ENCODE assay signal across 13 mouse cellular contexts in the genomic region with DNA sequence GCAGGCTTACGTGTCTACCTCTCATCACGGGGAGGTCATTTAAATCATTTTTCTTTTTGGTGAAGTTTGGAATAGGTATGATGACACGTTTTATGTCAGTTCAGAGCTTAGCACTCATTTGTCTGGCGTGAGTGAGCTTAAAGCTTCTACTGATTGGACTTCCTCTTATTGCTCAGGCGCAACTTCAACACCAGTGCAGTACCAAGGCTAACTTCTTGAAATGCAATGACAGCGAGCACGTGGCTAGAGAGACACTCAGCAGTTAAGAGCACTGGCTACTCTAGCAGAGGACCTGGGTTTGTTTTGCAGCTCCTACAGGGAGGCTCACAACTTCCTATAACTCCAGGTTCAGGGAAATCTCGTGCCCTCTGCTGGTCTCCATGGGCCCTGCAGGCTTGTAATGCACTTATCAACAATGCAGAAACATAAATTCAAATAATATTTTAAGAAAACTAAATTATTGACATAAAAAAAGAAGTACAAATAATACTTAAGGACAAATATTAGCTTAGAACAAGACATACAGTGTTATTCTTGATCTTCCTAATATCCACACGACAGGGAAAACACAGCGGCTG.
DNase-seq lines count a peak whose midpoint lies in the region; ATAC-seq and TF ChIP-seq lines count a peak whose summit lies in the region.
"Had no signal": no experiment of that assay in that cellular context is flagged by ENCODE, and none has a peak within 500 bp of the region (broad histone marks: within the 10 kb centered on the region; RNA-seq: fewer than 3 reads in every experiment).

No protein-coding gene starts in this region.

- no peak overlapping the region for H3K4me2 ChIP-seq in liver, postnatal 0 days (ENCODE audit: low read depth, low read length)
- H3K4me2 ChIP-seq in liver, embryonic 11.5 days: no peak overlapping the region
- no peak overlapping the region for H3K4me2 ChIP-seq in limb, embryonic 12.5 days
- H3K4me2 ChIP-seq: embryonic facial prominence, embryonic 13.5 days; liver, embryonic 15.5 days had no signal

- H3K36me3 ChIP-seq in liver, postnatal 0 days (replicated peaks; ENCODE audit: insufficient read depth, low read length): no peaks in the 10 kb centered on the region
- no peaks in the 10 kb centered on the region for H3K36me3 ChIP-seq in liver, embryonic 11.5 days (ENCODE audit: control insufficient read depth, insufficient read depth, low read length)
- no peaks in the 10 kb centered on the region for H3K36me3 ChIP-seq in E14TG2a.4 (ENCODE audit: insufficient read depth, low read length)
- no peaks in the 10 kb centered on the region; the same call in 1 of the 2 replicates for H3K36me3 ChIP-seq in limb, embryonic 12.5 days
- H3K36me3 ChIP-seq: liver, embryonic 15.5 days had no signal

- H3K9ac ChIP-seq in liver, postnatal 0 days (replicated peaks): no peak overlapping the region
- H3K9ac ChIP-seq in liver, embryonic 11.5 days (ENCODE audit: low read depth, low read length): no peak overlapping the region
- no peak overlapping the region for H3K9ac ChIP-seq in limb, embryonic 12.5 days (replicated peaks)
- H3K9ac ChIP-seq: embryonic facial prominence, embryonic 13.5 days; liver, embryonic 15.5 days had no signal

- no peak for ATAC-seq in liver, postnatal 0 days
- ATAC-seq in liver, embryonic 11.5 days (replicated peaks; ENCODE audit: low FRiP score): no peak
- 0 out of 2 replicates have a peak, but pooled peaks have one; percentile 31 for ATAC-seq in limb, embryonic 12.5 days (ENCODE audit: insufficient number of reproducible peaks, insufficient read depth, low FRiP score, low TSS enrichment, low read depth)
- no peak for ATAC-seq in cerebellum, adult (ENCODE audit: insufficient number of reproducible peaks, low FRiP score, low TSS enrichment)

- DNase-seq in gastrocnemius, adult 2 months: no peak
- DNase-seq in gastrocnemius, postnatal 10 days: no peak
- DNase-seq in liver, postnatal 0 days: no peak
- no peak for DNase-seq in liver, embryonic 11.5 days (ENCODE audit: low spot score)
- DNase-seq in gastrocnemius, adult 8-10 months (ENCODE audit: low spot score in 2 of 2): no peak
- DNase-seq: cerebellum, adult 11-12 months; kidney, adult 18-20 months; retina, postnatal 1 day had no signal

- no peaks in the 10 kb centered on the region for H3K4me1 ChIP-seq in liver, postnatal 0 days (ENCODE audit: insufficient read depth)
- no peaks in the 10 kb centered on the region for H3K4me1 ChIP-seq in liver, embryonic 11.5 days (replicated peaks; ENCODE audit: control insufficient read depth, insufficient read depth, low read length)
- no peaks in the 10 kb centered on the region for H3K4me1 ChIP-seq in E14TG2a.4 (replicated peaks; ENCODE audit: low read depth, low read length)
- H3K4me1 ChIP-seq in limb, embryonic 12.5 days (replicated peaks): peaks cover 5% of the 10 kb centered on the region
- H3K4me1 ChIP-seq: liver, embryonic 15.5 days had no signal

- no peaks in the 10 kb centered on the region for H3K27me3 ChIP-seq in liver, postnatal 0 days (ENCODE audit: insufficient read depth, low read length)
- H3K27me3 ChIP-seq in liver, embryonic 11.5 days (replicated peaks; ENCODE audit: control insufficient read depth, insufficient read depth, low read length): no peaks in the 10 kb centered on the region
- H3K27me3 ChIP-seq in E14TG2a.4 (ENCODE audit: insufficient read depth, low read length): no peaks in the 10 kb centered on the region
- no peaks in the 10 kb centered on the region for H3K27me3 ChIP-seq in limb, embryonic 12.5 days
- H3K27me3 ChIP-seq: liver, embryonic 15.5 days had no signal

- TF ChIP-seq EP300 in liver, postnatal 0 days (IDR thresholded peaks at IDR 0.05; ENCODE audit: low read depth): no peak

- no peaks in the 10 kb centered on the region for H3K9me3 ChIP-seq in liver, postnatal 0 days (ENCODE audit: low read length)
- H3K9me3 ChIP-seq in liver, embryonic 11.5 days (ENCODE audit: control insufficient read depth, low read length): no peaks in the 10 kb centered on the region
- H3K9me3 ChIP-seq in E14TG2a.4 (ENCODE audit: low read length): no peaks in the 10 kb centered on the region
- no peaks in the 10 kb centered on the region for H3K9me3 ChIP-seq in limb, embryonic 12.5 days
- H3K9me3 ChIP-seq: embryonic facial prominence, embryonic 13.5 days; liver, embryonic 15.5 days had no signal

- no peak overlapping the region for H3K4me3 ChIP-seq in gastrocnemius, adult 2 months
- H3K4me3 ChIP-seq in liver, postnatal 0 days (ENCODE audit: low read depth, low read length): no peak overlapping the region
- no peak overlapping the region for H3K4me3 ChIP-seq in liver, embryonic 11.5 days (ENCODE audit: low read depth, low read length)
- no peak overlapping the region for H3K4me3 ChIP-seq in E14TG2a.4 (replicated peaks; ENCODE audit: low read length)
- H3K4me3 ChIP-seq in limb, embryonic 12.5 days (replicated peaks): no peak overlapping the region
- H3K4me3 ChIP-seq: embryonic facial prominence, embryonic 13.5 days; liver, embryonic 15.5 days had no signal

- intact Hi-C loops in gastrocnemius, adult 2 months (cut with DNase I): loop anchor here (5.0 kb wide), 1 partner anchor 143 kb away; no protein-coding TSS in a partner anchor

- 64% methylated on average over 10 of the region's 10 CpGs for whole genome bisulfite sequencing in liver, postnatal 0 days (ENCODE audit: insufficient replicate concordance)
- WGBS in liver, embryonic 11.5 days: 78% methylated on average over 10 of the region's 10 CpGs
- WGBS in limb, embryonic 12.5 days: 78% methylated on average over 10 of the region's 10 CpGs

- TF ChIP-seq CTCF in gastrocnemius, adult 2 months (IDR thresholded peaks at IDR 0.05): peak; percentile 46
- 0 out of 2 replicates have a peak, but pooled peaks have one; percentile 17 for TF ChIP-seq CTCF in liver, postnatal 0 days (IDR thresholded peaks at IDR 0.05; ENCODE audit: low read depth)
- TF ChIP-seq CTCF in E14TG2a.4 (conservative IDR thresholded peaks at IDR 0.05; ENCODE audit: low read length): peak; percentile 35; the same call in 1 of the 2 replicates

- H3K27ac ChIP-seq in gastrocnemius, adult 2 months: no peak overlapping the region
- no peak overlapping the region for H3K27ac ChIP-seq in liver, postnatal 0 days (ENCODE audit: low read depth)
- H3K27ac ChIP-seq in liver, embryonic 11.5 days (ENCODE audit: low read depth, low read length): no peak overlapping the region
- H3K27ac ChIP-seq in limb, embryonic 12.5 days: no peak overlapping the region
- H3K27ac ChIP-seq: embryonic facial prominence, embryonic 13.5 days; liver, embryonic 15.5 days had no signal
